Mouse (Mus musculus) heart, embryonic 16.5 days (tissue): ENCODE measurements around the gene Atn1. TPM values are rescaled to one million over a fixed set of nuclear protein-coding genes. Genes with fewer than 3 reads are reported as not detected.

Experiments
- ATAC-seq: fragments of 200-750 bp; cut with Nextera tagmentation; replicated peaks from 2 replicates; pipeline ENCODE4 v1.8.0; 2017; ENCODE audit warnings: moderate number of reproducible peaks; ENCODE audit not compliant: insufficient read depth, low FRiP score; ENCODE audit errors: extremely low read depth
- H3K27ac ChIP-seq: fragments of 300-500 bp; sonication (generic); 2 replicates; pipeline ENCODE4 v1.5.1; 2014; ENCODE audit warnings: mild to moderate bottlenecking, low read length, control low read depth, moderate library complexity
- H3K27me3 ChIP-seq: fragments of 300-500 bp; sonication (generic); 2 replicates; pipeline ENCODE4 v1.6.1; 2014; ENCODE audit warnings: low read length, mixed read lengths; ENCODE audit not compliant: control insufficient read depth, insufficient read depth
- H3K36me3 ChIP-seq: fragments of 300-500 bp; sonication (generic); 2 replicates; pipeline ENCODE4 v1.6.1; 2014; ENCODE audit not compliant: control insufficient read depth, insufficient read depth
- H3K4me1 ChIP-seq: fragments of 300-500 bp; sonication (generic); 2 replicates; pipeline ENCODE4 v1.6.1; 2014; ENCODE audit warnings: low read length, mixed read lengths; ENCODE audit not compliant: control insufficient read depth, insufficient read depth
- H3K4me2 ChIP-seq: fragments of 300-500 bp; sonication (generic); 2 replicates; pipeline ENCODE4 v1.6.1; 2014; ENCODE audit warnings: low read depth, mild to moderate bottlenecking, control low read depth, low read length
- H3K4me3 ChIP-seq: fragments of 300-500 bp; sonication (generic); 2 replicates; pipeline ENCODE4 v1.5.1; 2014; ENCODE audit warnings: mild to moderate bottlenecking, control low read depth, low read length
- H3K9ac ChIP-seq: fragments of 300-500 bp; sonication (generic); 2 replicates; pipeline ENCODE4 v1.6.1; 2014; ENCODE audit warnings: low read length, control low read depth
- H3K9me3 ChIP-seq: fragments of 300-500 bp; sonication (generic); replicated peaks from 2 replicates; pipeline ENCODE4 v1.6.1; 2016; ENCODE audit warnings: low read length; ENCODE audit not compliant: control insufficient read depth
- WGBS: fragments of 180-500 bp; shearing (Covaris S2); extraction: QIAGEN DNeasy Blood & Tissue Kit; methylation state at CpG from one replicate; pipeline ENCODE4 v1.1.7; 2014; 5-methylcytosine and 5-hydroxymethylcytosine counted together
- polyA plus RNA-seq: library from polyadenylated mRNA; unstranded; fragments of >200 nt; fragmentation: Nextera tagmentation; extraction: Ambion mirVana; gene quantifications from 2 replicates; pipeline ENCODE4 v1.2.1, GENCODE M21; 2015

Gene Atn1
- polyA plus RNA-seq, 1 experiment from 2014 or later = 10.4 TPM

DNA sequence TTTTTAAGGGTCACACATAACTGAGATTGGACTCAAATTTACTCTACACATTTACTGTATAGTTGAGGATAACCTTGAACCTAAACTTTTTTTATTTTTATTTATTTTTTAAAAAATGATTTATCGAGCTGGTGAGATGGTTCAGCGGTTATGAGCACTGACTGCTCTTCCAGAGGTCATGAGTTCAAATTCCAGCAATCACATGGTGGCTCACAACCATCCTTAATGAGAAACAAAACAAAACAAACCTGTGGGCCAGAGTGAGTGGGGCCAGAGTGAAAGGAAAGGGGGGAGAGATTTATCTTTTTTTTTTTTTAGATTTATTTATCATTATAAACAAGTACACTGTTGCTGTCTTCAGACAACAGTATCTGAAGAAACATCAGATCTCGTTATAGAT lies 35.6 kb upstream of the Atn1 start:
- 76% methylated on average over 3 of the region's 3 CpGs for WGBS
- Histone ChIP-seq H3K4me3 (no peak overlapping the region), H3K27me3 (no peaks in the 10 kb centered on the region), H3K4me2 (no peak overlapping the region), H3K27ac (no peak overlapping the region), H3K9me3 (no peaks in the 10 kb centered on the region), H3K4me1 (no peaks in the 10 kb centered on the region), H3K36me3 (no peaks in the 10 kb centered on the region), H3K9ac (no peak overlapping the region)
- no peak for ATAC-seq

DNA sequence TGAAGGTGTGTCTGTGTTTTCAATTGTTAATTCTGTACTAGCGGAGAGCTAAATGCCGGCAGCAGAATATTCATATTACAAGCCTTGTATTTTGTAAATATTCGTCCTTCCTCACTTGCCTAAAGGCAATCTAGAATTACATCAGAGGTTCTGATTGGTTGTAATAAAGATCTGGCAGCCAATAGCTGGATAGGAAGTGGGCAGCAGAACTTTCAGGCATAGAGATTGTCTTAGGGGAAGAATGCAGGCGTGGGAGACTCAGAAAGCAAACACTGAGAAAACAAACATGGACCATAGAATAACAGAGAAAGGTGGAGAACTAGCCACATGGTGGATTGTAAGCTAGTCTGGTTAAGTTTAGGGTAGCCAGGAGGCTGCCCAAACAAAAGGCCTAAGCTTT lies 33.8 kb upstream of the Atn1 start:
- Histone ChIP-seq H3K9me3 (no peaks in the 10 kb centered on the region), H3K27ac (no peak overlapping the region), H3K36me3 (no peaks in the 10 kb centered on the region), H3K9ac (no peak overlapping the region), H3K4me3 (no peak overlapping the region), H3K4me1 (no peaks in the 10 kb centered on the region), H3K27me3 (no peaks in the 10 kb centered on the region), H3K4me2 (no peak overlapping the region)
- WGBS = 60% methylated on average over 4 of the region's 4 CpGs
- ATAC-seq = no peak

DNA sequence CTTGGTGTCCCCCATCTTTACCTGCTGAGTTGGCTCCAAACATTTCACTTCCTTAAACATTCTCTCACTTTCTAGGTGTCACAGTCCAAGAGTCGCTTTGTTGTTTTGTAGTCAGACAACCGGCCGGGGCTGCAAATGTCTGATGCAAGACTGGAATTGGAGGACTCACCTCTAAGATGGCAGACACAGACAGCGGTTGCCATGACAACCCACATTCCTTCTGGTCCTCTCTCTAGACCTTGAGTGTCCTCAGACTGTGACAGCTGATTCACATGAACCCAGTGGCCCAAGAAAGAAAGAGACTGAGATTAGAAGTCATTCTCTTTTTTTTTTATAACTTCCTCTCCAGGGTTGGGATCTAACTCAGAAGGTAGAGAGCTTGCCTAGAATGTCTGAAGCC lies 33.2 kb upstream of the Atn1 start:
- 75% methylated on average over 4 of the region's 4 CpGs for WGBS
- Histone ChIP-seq H3K27me3 (no peaks in the 10 kb centered on the region), H3K4me3 (no peak overlapping the region), H3K9me3 (no peaks in the 10 kb centered on the region), H3K9ac (no peak overlapping the region), H3K36me3 (no peaks in the 10 kb centered on the region), H3K27ac (no peak overlapping the region), H3K4me2 (no peak overlapping the region), H3K4me1 (no peaks in the 10 kb centered on the region)
- ATAC-seq = no peak

DNA sequence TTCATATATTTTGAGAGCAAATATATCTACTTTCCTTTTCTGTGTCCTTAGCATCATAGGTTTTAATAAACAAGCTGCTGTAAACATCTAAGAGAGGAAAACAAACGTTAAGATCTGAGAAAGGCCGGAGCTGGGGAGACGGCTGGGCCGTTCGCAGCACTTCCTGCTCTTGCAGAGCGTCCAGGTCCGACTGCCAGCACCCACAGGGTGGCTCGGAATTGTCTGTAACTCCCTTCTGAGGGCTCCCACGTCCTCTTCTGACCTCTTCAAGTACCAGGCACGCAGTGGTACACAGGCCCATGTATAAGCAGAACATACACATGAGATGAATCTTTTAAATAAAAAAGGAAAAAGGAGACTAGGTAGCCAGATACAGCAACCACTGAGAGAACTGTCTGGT lies 31.4 kb upstream of the Atn1 start:
- H3K36me3 ChIP-seq = no peaks in the 10 kb centered on the region
- H3K4me3 ChIP-seq = no peak overlapping the region
- no peak overlapping the region for H3K4me2 ChIP-seq
- no peak for ATAC-seq
- H3K27ac ChIP-seq = no peak overlapping the region
- no peak overlapping the region for H3K9ac ChIP-seq
- no peaks in the 10 kb centered on the region for H3K27me3 ChIP-seq
- WGBS = 74% methylated on average over 10 of the region's 10 CpGs
- no peaks in the 10 kb centered on the region for H3K9me3 ChIP-seq
- H3K4me1 ChIP-seq = no peaks in the 10 kb centered on the region

DNA sequence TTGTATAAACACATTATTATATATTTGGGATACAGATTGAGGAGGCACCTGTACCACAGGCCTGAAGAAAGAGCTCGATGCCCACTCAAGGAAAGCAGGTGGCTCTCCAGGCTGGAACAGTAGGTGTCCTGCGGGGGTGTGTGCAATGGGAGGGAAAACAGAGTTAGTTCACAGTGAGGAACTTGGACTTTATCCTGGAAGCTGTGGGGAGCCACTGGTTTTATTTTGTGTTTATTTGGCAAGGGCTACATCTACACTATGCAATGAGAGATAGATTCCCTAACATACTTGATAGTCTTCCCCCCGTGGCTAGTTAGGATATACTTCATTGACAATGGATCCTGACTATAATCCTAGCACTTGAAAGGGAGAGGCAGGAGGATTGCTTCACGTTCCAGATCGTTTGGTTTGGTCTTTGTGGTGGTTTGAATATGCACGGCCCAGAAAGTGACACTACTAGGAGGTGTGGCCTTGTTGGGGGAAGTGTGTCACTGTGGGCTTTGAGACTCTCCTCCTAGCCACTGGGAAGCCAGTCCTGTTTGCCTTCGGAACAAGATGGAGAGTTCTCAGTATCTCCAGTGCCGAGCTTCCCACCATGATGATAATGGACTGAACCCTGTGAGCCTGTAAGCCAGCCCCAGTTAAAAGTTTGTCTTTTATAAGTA lies 30.6 kb upstream of the Atn1 start:
- WGBS = 47% methylated on average over 8 of the region's 8 CpGs
- no peak overlapping the region for H3K4me2 ChIP-seq

DNA sequence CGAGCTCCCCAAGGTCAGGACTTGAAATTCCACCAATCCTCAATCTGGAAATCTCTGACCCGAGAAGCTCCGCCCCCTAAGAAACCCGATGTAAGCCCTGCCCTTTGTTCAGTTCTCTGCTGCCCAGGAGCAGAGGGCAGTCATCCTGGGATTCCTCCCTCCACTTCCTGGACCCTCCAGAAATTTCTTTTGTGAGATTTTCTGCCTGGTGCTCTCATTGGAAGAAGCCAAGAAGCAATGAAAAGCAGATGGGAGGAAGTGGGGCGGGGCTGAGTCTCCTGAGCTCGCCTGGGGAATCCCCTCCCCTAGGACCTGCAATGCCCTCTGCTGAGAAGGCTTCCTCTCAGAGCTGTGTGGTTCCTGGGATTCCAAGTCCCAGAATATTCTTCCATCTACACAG lies 26.1 kb upstream of the Atn1 start:
- Histone ChIP-seq H3K27me3 (0 out of 2 replicates have a peak, but pooled peaks cover 2% of the 10 kb centered on the region), H3K36me3 (no peaks in the 10 kb centered on the region), H3K27ac (no peak overlapping the region), H3K4me3 (peak overlapping the region; percentile 43), H3K4me2 (peak overlapping the region; percentile 56), H3K9ac (no peak overlapping the region), H3K9me3 (no peaks in the 10 kb centered on the region), H3K4me1 (peaks cover 8% of the 10 kb centered on the region; the same call in 1 of the 2 replicates)
- ATAC-seq = 0 out of 2 replicates have a peak, but pooled peaks have one; percentile 34
- 17% methylated on average over 6 of the region's 6 CpGs for WGBS

More for the DNA sequence above, 30.6 kb upstream of the Atn1 start:
- H3K27me3 ChIP-seq = no peaks in the 10 kb centered on the region
- no peaks in the 10 kb centered on the region for H3K36me3 ChIP-seq
- no peak overlapping the region for H3K27ac ChIP-seq
- H3K9me3 ChIP-seq = no peaks in the 10 kb centered on the region
- no peak for ATAC-seq
- H3K4me1 ChIP-seq = peaks cover 2% of the 10 kb centered on the region; the same call in 1 of the 2 replicates
- no peak overlapping the region for H3K9ac ChIP-seq
- H3K4me3 ChIP-seq = no peak overlapping the region

DNA sequence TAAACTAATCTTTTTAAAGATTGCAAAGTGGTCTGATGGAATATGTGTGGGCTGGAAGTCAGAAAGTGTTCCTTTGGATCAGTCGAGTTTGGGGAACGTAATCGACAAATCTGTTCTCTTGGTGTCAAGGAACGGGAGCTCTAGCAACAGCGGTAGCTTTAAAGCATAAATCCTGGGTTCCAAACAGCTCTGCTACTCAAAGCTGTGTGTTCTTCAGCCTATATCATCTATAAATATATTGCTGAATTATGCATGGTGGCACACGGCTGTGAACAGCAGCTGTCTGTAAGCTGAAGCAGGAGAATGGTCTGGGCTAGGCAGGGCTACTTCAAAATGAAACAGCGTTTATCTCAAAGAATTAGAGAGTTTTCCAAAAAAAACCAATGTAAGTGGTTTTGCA lies 24.6 kb upstream of the Atn1 start:
- no peaks in the 10 kb centered on the region for H3K9me3 ChIP-seq
- H3K27ac ChIP-seq = no peak overlapping the region
- H3K36me3 ChIP-seq = no peaks in the 10 kb centered on the region
- no peak overlapping the region for H3K4me2 ChIP-seq
- no peak for ATAC-seq
- 0 out of 2 replicates have a peak, but pooled peaks cover 2% of the 10 kb centered on the region for H3K27me3 ChIP-seq
- H3K4me3 ChIP-seq = no peak overlapping the region
- peaks cover 8% of the 10 kb centered on the region; the same call in 1 of the 2 replicates for H3K4me1 ChIP-seq
- WGBS = 84% methylated on average over 7 of the region's 7 CpGs
- no peak overlapping the region for H3K9ac ChIP-seq

DNA sequence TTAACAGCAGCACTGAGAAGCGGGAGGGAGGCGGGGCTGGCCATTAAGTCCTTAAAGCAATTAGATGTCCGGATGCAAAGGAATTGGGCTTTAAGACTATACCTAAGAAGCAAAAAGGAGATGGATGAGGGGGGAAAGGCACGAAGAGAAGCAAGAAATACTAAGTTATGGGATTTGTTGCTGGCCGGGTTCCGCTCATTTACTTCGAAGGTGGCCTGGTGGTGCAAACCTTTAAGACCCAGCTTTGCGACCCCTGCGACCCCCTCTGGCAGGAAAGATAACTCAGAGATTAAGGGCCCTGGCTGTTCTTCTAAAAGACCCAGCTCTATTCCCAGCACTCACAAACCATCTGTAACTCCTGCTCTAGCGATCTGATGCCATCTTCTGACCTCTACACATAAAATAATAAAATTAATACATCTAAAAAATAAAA lies 23.7 kb upstream of the Atn1 start:
- Histone ChIP-seq H3K4me3 (peak overlapping the region; percentile 39), H3K27me3 (0 out of 2 replicates have a peak, but pooled peaks cover 2% of the 10 kb centered on the region), H3K9ac (peak overlapping the region; percentile 7; the same call in 1 of the 2 replicates), H3K4me1 (peaks cover 8% of the 10 kb centered on the region; the same call in 1 of the 2 replicates), H3K27ac (no peak overlapping the region), H3K4me2 (peak overlapping the region; percentile 61), H3K36me3 (no peaks in the 10 kb centered on the region), H3K9me3 (no peaks in the 10 kb centered on the region)
- WGBS = 8% methylated on average over 10 of the region's 10 CpGs
- no peak for ATAC-seq

DNA sequence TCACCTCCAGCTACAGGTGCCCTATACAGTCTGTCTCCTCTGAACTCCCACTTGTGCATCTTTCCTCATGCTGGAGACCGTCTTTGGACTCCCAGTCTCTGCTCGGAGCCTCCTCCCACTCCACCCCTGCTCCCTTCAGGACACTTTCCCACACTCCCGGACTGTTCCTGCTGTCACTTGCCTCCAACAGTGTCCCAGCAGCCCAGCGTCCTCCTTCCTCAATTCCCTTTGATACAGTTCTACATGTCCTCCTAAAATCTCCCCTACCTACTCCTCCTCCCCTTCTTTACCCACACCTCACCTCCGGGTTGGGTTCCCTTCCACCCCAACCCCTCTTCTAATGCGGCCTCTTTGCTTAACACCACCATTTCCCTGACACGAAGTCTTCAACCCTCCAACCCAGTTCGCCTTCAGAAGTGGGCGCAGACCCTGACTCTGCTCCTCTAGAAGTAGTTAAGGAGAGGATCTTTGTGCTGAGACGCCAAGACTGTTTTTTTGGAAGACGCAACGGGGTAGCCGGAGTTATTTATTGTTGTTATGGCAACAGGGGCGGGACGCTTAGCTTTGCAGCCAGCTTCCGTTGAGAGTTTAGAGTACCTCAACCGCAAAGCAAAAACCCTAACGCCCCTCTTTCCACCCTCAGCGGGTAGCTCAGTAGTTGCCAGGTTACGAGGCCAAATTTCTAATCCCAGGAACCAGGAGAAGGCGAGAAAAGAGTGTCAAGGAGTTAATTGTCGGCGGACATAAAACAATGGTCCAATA lies 23.1 kb upstream of the Atn1 start, which contains the start of gene Lrrc23:
Gene Lrrc23, minus strand, starts transcription at position 506 of the 762 bp plus-strand sequence.
- WGBS = 2% methylated on average over 23 of the region's 23 CpGs
- peak within 1 kb of the TSS; percentile 7; the same call in 1 of the 2 replicates for H3K9ac ChIP-seq
- peak within 1 kb of the TSS; percentile 61 for H3K4me2 ChIP-seq
- H3K4me3 ChIP-seq = peak within 1 kb of the TSS; percentile 39
- peaks cover 8% of the 10 kb centered on the region; the same call in 1 of the 2 replicates for H3K4me1 ChIP-seq
- H3K27me3 ChIP-seq = 0 out of 2 replicates have a peak, but pooled peaks cover 2% of the 10 kb centered on the region
- no peak within 1 kb of the TSS for H3K27ac ChIP-seq
- H3K36me3 ChIP-seq = no peaks in the 10 kb centered on the region
- no peaks in the 10 kb centered on the region for H3K9me3 ChIP-seq
- peak; percentile 37 for ATAC-seq
